Mouse (Mus musculus): Measurements from ENCODE around the gene Smarcd1. TPM values are rescaled to one million over a fixed set of nuclear protein-coding genes. Genes with fewer than 3 reads are reported as not detected.

Smarcd1 gene
- 8.1 and 9.4 TPM in 2 replicates for polyA plus RNA-seq (2015; fragmentation: Nextera tagmentation; extraction: Ambion mirVana)

GRCm38 (mm10) chr15:99701999-99702900, at the start of gene Smarcd1:
TSS of gene Smarcd1 (plus strand) at chr15:99702129.

DNA sequence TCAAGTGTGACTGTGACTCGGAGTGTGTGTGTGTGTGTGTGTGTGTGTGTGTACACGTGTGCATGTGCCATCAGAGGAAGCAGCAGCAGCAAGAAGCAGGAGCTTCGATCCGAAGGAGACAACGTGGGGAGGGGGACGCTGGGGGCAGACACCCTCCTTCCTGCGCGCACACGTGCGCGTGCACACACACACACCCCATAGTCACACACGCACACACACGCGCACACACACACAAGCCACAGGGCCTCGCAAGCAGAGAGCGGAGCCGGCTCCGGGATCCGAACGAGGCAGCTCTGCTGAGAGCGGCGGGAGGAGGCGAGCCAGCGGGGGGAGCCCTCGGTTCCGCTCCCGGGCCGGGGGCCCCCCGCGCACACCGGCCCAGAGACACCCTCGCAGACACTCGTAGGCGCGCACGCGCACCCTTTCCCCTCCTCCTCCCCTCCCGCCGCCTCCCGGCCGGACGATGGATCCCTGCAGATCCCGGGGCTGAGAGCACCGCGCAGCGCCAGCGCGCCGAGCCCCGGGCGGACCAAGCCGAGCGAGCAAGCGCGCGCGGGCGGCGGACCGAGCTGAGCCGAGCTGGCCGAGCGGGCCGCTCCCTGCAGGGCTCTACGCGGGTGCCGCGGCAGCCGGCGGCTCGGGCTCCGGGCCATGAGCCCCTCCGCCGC, 31.6 kb upstream of the Smarcd1 start, which contains the start of gene Asic1:
TSS of gene Asic1 (plus strand) at position 215 of the 668 bp plus-strand sequence.

DNA sequence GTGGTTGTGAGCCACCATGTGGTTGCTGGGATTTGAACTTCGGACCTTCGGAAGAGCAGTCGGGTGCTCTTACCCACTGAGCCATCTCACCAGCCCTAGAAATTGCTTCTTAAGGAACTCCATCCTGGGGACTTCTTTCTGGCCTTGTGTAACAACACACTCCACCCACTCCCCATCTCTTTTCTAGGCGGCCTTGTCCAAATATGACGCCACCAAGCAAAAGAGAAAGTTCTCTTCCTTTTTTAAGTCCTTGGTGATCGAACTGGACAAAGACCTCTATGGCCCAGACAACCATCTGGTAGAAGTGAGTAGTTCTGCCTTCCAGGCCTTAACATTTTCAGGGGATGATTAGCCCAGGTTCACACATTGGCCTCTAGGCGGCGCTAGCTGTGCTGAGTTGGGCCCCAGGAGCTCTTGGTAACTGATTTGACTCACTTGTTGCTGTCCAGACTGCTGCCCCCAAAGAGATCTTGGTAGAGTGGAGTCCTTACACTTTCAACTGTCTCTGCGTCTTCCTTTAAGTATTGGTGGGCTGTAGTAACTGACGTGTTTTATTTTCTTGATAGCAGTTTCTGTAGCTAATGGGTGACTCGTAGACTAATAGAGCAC, 3.6 kb downstream of the Smarcd1 start, which contains the start of gene Gm17349:
TSS of gene Gm17349 (minus strand) at position 51 of the 609 bp plus-strand sequence.

GRCm38 (mm10) chr15:99717386-99718334, 15.7 kb downstream of the Smarcd1 start, which contains the start of gene Gpd1:
TSS of gene Gpd1 (plus strand) at chr15:99717515.

DNA sequence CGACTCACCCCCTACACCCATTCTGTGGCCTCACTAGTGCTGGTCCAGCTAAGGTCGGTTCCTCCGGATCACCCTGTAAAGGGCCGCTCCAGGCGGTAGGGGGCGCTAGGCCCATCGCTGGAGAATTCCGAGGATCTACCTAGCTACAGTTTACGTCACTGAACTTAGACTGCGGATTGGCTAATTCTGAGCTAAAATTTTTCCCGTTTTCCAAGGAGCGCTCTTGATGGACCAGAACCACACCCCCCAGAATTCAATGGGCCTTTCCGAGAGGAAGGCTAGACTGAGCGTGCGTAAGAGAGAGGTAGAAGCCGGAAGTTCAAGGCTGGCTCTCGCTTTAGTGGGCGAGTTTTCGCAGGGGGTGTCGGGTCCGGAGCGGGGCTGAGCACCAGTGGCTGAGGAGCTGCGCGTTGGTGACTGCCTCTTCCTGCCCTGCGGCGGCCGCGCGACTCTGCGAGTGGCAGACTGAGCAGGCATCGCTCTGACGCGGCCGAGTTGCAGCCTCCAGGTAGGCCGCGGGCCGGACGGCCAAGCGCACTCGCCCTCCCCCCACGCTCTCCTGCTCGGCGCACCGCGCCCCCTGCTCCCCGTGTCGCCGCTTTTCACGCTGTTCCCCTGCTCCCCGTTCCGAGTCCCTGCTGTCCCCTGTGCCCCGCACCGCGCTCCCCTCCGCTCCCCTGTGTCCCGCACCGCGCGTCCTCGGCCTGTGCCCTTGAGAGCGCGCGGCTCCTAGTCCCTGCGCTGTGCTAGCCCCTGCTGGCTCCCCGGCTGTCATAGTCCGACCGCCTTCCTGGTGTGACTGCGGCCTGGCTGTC, 23.6 kb downstream of the Smarcd1 start, which contains the start of gene Cox14:
TSS of gene Cox14 (plus strand) at position 278 of the 815 bp plus-strand sequence.

Other genes with a start within 250 kb of the Smarcd1 start
- gene Nckap5l, start 244.4 kb upstream of the Smarcd1 start, polyA plus RNA-seq (2015; fragmentation: Nextera tagmentation; extraction: Ambion mirVana) = 2.8 and 3.2 TPM in 2 replicates
- gene Bcdin3d, start 227.4 kb upstream of the Smarcd1 start, polyA plus RNA-seq (2015; fragmentation: Nextera tagmentation; extraction: Ambion mirVana) = 8.4 and 8.5 TPM in 2 replicates
- not detected in 2 replicates for gene Faim2, start 174.0 kb upstream of the Smarcd1 start, polyA plus RNA-seq (2015; fragmentation: Nextera tagmentation; extraction: Ambion mirVana)
- not detected in 2 replicates for gene Aqp2, start 123.1 kb upstream of the Smarcd1 start, polyA plus RNA-seq (2015; fragmentation: Nextera tagmentation; extraction: Ambion mirVana)
- 0.11 and 0.34 TPM in 2 replicates for gene Aqp5, start 111.3 kb upstream of the Smarcd1 start, polyA plus RNA-seq (2015; fragmentation: Nextera tagmentation; extraction: Ambion mirVana)
- 0.22 and 0.31 TPM in 2 replicates for gene Aqp6, start 100.7 kb upstream of the Smarcd1 start, polyA plus RNA-seq (2015; fragmentation: Nextera tagmentation; extraction: Ambion mirVana)
- 23.5 and 36.8 TPM in 2 replicates for gene Racgap1, start 50.5 kb upstream of the Smarcd1 start, polyA plus RNA-seq (2015; fragmentation: Nextera tagmentation; extraction: Ambion mirVana)
- 0.76 and 0.94 TPM in 2 replicates for gene Asic1, start 31.8 kb upstream of the Smarcd1 start, polyA plus RNA-seq (2015; fragmentation: Nextera tagmentation; extraction: Ambion mirVana)
- 1.3 TPM in 1 of 2 replicates, not detected in the other for gene Gm17349, start 3.4 kb downstream of the Smarcd1 start, polyA plus RNA-seq (2015; fragmentation: Nextera tagmentation; extraction: Ambion mirVana)
- gene Gpd1, start 15.4 kb downstream of the Smarcd1 start, polyA plus RNA-seq (2015; fragmentation: Nextera tagmentation; extraction: Ambion mirVana) = 0.36 and 0.37 TPM in 2 replicates
- gene Cox14, start 23.5 kb downstream of the Smarcd1 start, polyA plus RNA-seq (2015; fragmentation: Nextera tagmentation; extraction: Ambion mirVana) = 166 and 184 TPM in 2 replicates
- 39.5 and 45.9 TPM in 2 replicates for gene Cers5, start 70.8 kb downstream of the Smarcd1 start, polyA plus RNA-seq (2015; fragmentation: Nextera tagmentation; extraction: Ambion mirVana)
- 57.5 and 70.4 TPM in 2 replicates for gene Lima1, start 173.3 kb downstream of the Smarcd1 start, polyA plus RNA-seq (2015; fragmentation: Nextera tagmentation; extraction: Ambion mirVana)

All from urinary bladder, postnatal 0 days (tissue).